Mouse (Mus musculus) gastrocnemius, postnatal 25 days (tissue): Measurements from ENCODE around the gene Hdac10. TPM values are rescaled to one million over a fixed set of nuclear protein-coding genes. Genes with fewer than 3 reads are reported as not detected.

ENCODE experiments used
- DNase-seq: peaks from one replicate; pipeline ENCODE4 v3.0.0; 2022
- total RNA-seq, 2 experiments: library from RNA; stranded (reverse); gene quantifications; 1 replicate in 1 of 2; 2 replicates in 1 of 2; pipeline ENCODE4 v1.2.3; 2021

Gene Hdac10
- total RNA-seq, 2 experiments from 2014 or later: 5.3 to 6.5 TPM

- DNase-seq: no peak
Observed at GRCm38 (mm10) chr15:89123595-89123994, 4.9 kb downstream of the Hdac10 start.

GRCm38 (mm10) chr15:89122649-89123366, 5.7 kb downstream of the Hdac10 start, which contains the start of gene Tubgcp6:
Gene Tubgcp6, minus strand, starts transcription at chr15:89123112.
- DNase-seq: peak; percentile 91

- DNase-seq: no peak
Observed at GRCm38 (mm10) chr15:89118007-89118406, 10.5 kb downstream of the Hdac10 start.

- DNase-seq: no peak
Observed at GRCm38 (mm10) chr15:89110147-89110546, 18.4 kb downstream of the Hdac10 start.

GRCm38 (mm10) chr15:89106976-89107375, 21.5 kb downstream of the Hdac10 start:
- DNase-seq: no peak

GRCm38 (mm10) chr15:89106073-89106472, 22.4 kb downstream of the Hdac10 start:
- no peak for DNase-seq

- DNase-seq: no peak
Observed at GRCm38 (mm10) chr15:89104425-89104824, 24.1 kb downstream of the Hdac10 start.

GRCm38 (mm10) chr15:89103921-89104320, 24.6 kb downstream of the Hdac10 start:
- no peak for DNase-seq

GRCm38 (mm10) chr15:89102646-89103045, 25.9 kb downstream of the Hdac10 start:
- no peak for DNase-seq

GRCm38 (mm10) chr15:89100823-89101222, 27.7 kb downstream of the Hdac10 start:
- DNase-seq: no peak

GRCm38 (mm10) chr15:89098616-89099015, 29.9 kb downstream of the Hdac10 start:
- DNase-seq: no peak

GRCm38 (mm10) chr15:89097450-89097849, 31.1 kb downstream of the Hdac10 start:
- DNase-seq: no peak

- no peak for DNase-seq
Observed at GRCm38 (mm10) chr15:89092181-89092580, 36.3 kb downstream of the Hdac10 start.

GRCm38 (mm10) chr15:89090662-89091061, 37.8 kb downstream of the Hdac10 start:
- no peak for DNase-seq

GRCm38 (mm10) chr15:89089248-89090051, 39.0 kb downstream of the Hdac10 start:
- no peak for DNase-seq

GRCm38 (mm10) chr15:89088607-89089247, 39.8 kb downstream of the Hdac10 start, which contains the start of gene Selenoo:
Gene Selenoo, plus strand, starts transcription at chr15:89089084.
- peak; percentile 89 for DNase-seq

GRCm38 (mm10) chr15:89084826-89085225, 43.7 kb downstream of the Hdac10 start:
- DNase-seq: no peak

GRCm38 (mm10) chr15:89083906-89084305, 44.6 kb downstream of the Hdac10 start:
- DNase-seq: no peak

- peak; percentile 32 for DNase-seq
Observed at GRCm38 (mm10) chr15:89078208-89078836, 50.2 kb downstream of the Hdac10 start.

GRCm38 (mm10) chr15:89076156-89076731, 52.3 kb downstream of the Hdac10 start:
- peak; percentile 66 for DNase-seq

GRCm38 (mm10) chr15:89075478-89076147, 52.9 kb downstream of the Hdac10 start:
- peak; percentile 95 for DNase-seq
